Mouse (Mus musculus) forebrain, embryonic 14.5 days (tissue): ENCODE measurements around the gene Kcnj14. TPM values are rescaled to one million over a fixed set of nuclear protein-coding genes. Genes with fewer than 3 reads are reported as not detected.

Experiments
- ATAC-seq: fragments of 200-750 bp; cut with Nextera tagmentation; 2 replicates; pipeline ENCODE4 v1.8.0; 2017; ENCODE audit warnings: mild to moderate bottlenecking, moderate library complexity
- DNase-seq: peaks from one replicate; pipeline ENCODE4 v3.0.0-alpha.2; 2015; ENCODE audit warnings: low spot score
- H3K27ac ChIP-seq: fragments of 300-500 bp; sonication (generic); 2 replicates; pipeline ENCODE4 v1.5.1; 2014; ENCODE audit warnings: low read depth, mild to moderate bottlenecking, control low read depth, low read length, moderate library complexity
- H3K27me3 ChIP-seq: fragments of 300-500 bp; sonication (generic); replicated peaks from 2 replicates; pipeline ENCODE4 v1.6.1; 2014; ENCODE audit warnings: low read length, control low read depth, mixed read lengths; ENCODE audit not compliant: control insufficient read depth, insufficient read depth
- H3K36me3 ChIP-seq: fragments of 300-500 bp; sonication (generic); 2 replicates; pipeline ENCODE4 v1.6.1; 2014; ENCODE audit warnings: low read length, control low read depth; ENCODE audit not compliant: control insufficient read depth, insufficient read depth
- H3K4me1 ChIP-seq: fragments of 300-500 bp; sonication (generic); 2 replicates; pipeline ENCODE4 v1.6.1; 2014; ENCODE audit warnings: antibody characterized with exemption, low read length, control low read depth; ENCODE audit not compliant: control insufficient read depth, insufficient read depth
- H3K4me2 ChIP-seq: fragments of 300-500 bp; sonication (generic); 2 replicates; pipeline ENCODE4 v1.6.1; 2014; ENCODE audit warnings: mild to moderate bottlenecking, control low read depth, low read length
- H3K4me3 ChIP-seq: fragments of 300-500 bp; sonication (generic); 2 replicates; pipeline ENCODE4 v1.5.1; 2014; ENCODE audit warnings: low read depth, low read length, control low read depth
- H3K9ac ChIP-seq: fragments of 300-500 bp; sonication (generic); 2 replicates; pipeline ENCODE4 v1.6.1; 2014; ENCODE audit warnings: mild to moderate bottlenecking, low read length, control low read depth, moderate library complexity
- H3K9me3 ChIP-seq: fragments of 300-500 bp; sonication (generic); replicated peaks from 2 replicates; pipeline ENCODE4 v1.6.1; 2016; ENCODE audit warnings: low read length, control low read depth, mixed read lengths; ENCODE audit not compliant: control insufficient read depth
- WGBS: fragments of 180-500 bp; shearing (Covaris S2); extraction: QIAGEN DNeasy Blood & Tissue Kit; methylation state at CpG from one replicate; pipeline ENCODE4 v1.1.7; 2014; 5-methylcytosine and 5-hydroxymethylcytosine counted together
- polyA plus RNA-seq: library from polyadenylated mRNA; unstranded; fragments of >200 nt; fragmentation: Nextera tagmentation; extraction: Ambion mirVana; gene quantifications from 2 replicates; pipeline ENCODE4 v1.2.1, GENCODE M21; 2014

Gene Kcnj14
- polyA plus RNA-seq, 1 experiment from 2014 or later, result 0.41 TPM

- peaks cover 13% of the 10 kb centered on the region for H3K4me1 ChIP-seq
- 1% methylated on average over 116 of the region's 117 CpGs for WGBS
- H3K4me2 ChIP-seq, result peak overlapping the region; percentile 75
- peak overlapping the region; percentile 62 for H3K4me3 ChIP-seq
- H3K36me3 ChIP-seq, result no peaks in the 10 kb centered on the region
- DNase-seq (peak; percentile 95), ATAC-seq (peak; percentile 68)
- H3K27me3 ChIP-seq, result peaks cover 25% of the 10 kb centered on the region; the same call in 1 of the 2 replicates
- no peaks in the 10 kb centered on the region for H3K9me3 ChIP-seq
- H3K27ac ChIP-seq, result peak overlapping the region; percentile 63
- H3K9ac ChIP-seq, result peak overlapping the region; percentile 86
Observed at GRCm38 (mm10) chr7:45865925-45866910, 41.6 kb upstream of the Kcnj14 start.

GRCm38 (mm10) chr7:45864435-45864834 is 39.9 kb upstream of the Kcnj14 start:
- DNase-seq (no peak), ATAC-seq (no peak)
- WGBS, result 60% methylated on average over 3 of the region's 3 CpGs
- Histone ChIP-seq H3K27me3 (0 out of 2 replicates have a peak, but pooled peaks cover 10% of the 10 kb centered on the region), H3K9ac (no peak overlapping the region), H3K36me3 (no peaks in the 10 kb centered on the region), H3K4me1 (peaks cover 13% of the 10 kb centered on the region), H3K9me3 (no peaks in the 10 kb centered on the region), H3K4me3 (no peak overlapping the region), H3K4me2 (no peak overlapping the region), H3K27ac (no peak overlapping the region)

GRCm38 (mm10) chr7:45862804-45863203 is 38.2 kb upstream of the Kcnj14 start:
- no peak overlapping the region for H3K4me3 ChIP-seq
- ATAC-seq, result no peak
- no peak for DNase-seq
- H3K4me2 ChIP-seq, result no peak overlapping the region
- no peak overlapping the region for H3K9ac ChIP-seq
- no peaks in the 10 kb centered on the region for H3K36me3 ChIP-seq
- WGBS, result 87% methylated on average over 7 of the region's 7 CpGs
- no peak overlapping the region for H3K27ac ChIP-seq
- H3K9me3 ChIP-seq, result no peaks in the 10 kb centered on the region
- peaks cover 5% of the 10 kb centered on the region; the same call in 1 of the 2 replicates for H3K27me3 ChIP-seq
- H3K4me1 ChIP-seq, result peaks cover 8% of the 10 kb centered on the region

GRCm38 (mm10) chr7:45859008-45859407 is 34.4 kb upstream of the Kcnj14 start:
- WGBS, result 67% methylated on average over 4 of the region's 4 CpGs

GRCm38 (mm10) chr7:45856950-45857901 is 32.6 kb upstream of the Kcnj14 start:
- H3K9ac ChIP-seq, result peak overlapping the region; percentile 47; the same call in 1 of the 2 replicates
- 5% methylated on average over 30 of the region's 30 CpGs for WGBS
- H3K9me3 ChIP-seq, result no peaks in the 10 kb centered on the region
- H3K4me1 ChIP-seq, result peaks cover 10% of the 10 kb centered on the region
- peak overlapping the region; percentile 28 for H3K4me3 ChIP-seq
- ATAC-seq, result peak; percentile 47; the same call in 1 of the 2 replicates
- H3K27me3 ChIP-seq, result peaks cover 13% of the 10 kb centered on the region; the same call in 1 of the 2 replicates
- peak; percentile 23 for DNase-seq
- H3K36me3 ChIP-seq, result no peaks in the 10 kb centered on the region
- H3K27ac ChIP-seq, result no peak overlapping the region
- peak overlapping the region; percentile 47 for H3K4me2 ChIP-seq

More at GRCm38 (mm10) chr7:45859008-45859407, 34.4 kb upstream of the Kcnj14 start:
- DNase-seq, result no peak
- Histone ChIP-seq H3K27me3 (peaks cover 13% of the 10 kb centered on the region; the same call in 1 of the 2 replicates), H3K36me3 (no peaks in the 10 kb centered on the region), H3K9ac (no peak overlapping the region), H3K4me3 (no peak overlapping the region), H3K9me3 (no peaks in the 10 kb centered on the region), H3K4me1 (peaks cover 10% of the 10 kb centered on the region), H3K27ac (no peak overlapping the region), H3K4me2 (no peak overlapping the region)
- no peak for ATAC-seq

- Histone ChIP-seq H3K9me3 (no peaks in the 10 kb centered on the region), H3K27me3 (peaks cover 11% of the 10 kb centered on the region; the same call in 1 of the 2 replicates), H3K36me3 (no peaks in the 10 kb centered on the region), H3K9ac (no peak overlapping the region), H3K4me3 (no peak overlapping the region), H3K27ac (no peak overlapping the region), H3K4me2 (no peak overlapping the region), H3K4me1 (peaks cover 10% of the 10 kb centered on the region)
- 83% methylated on average over 12 of the region's 12 CpGs for WGBS
- no peak for ATAC-seq
- DNase-seq, result no peak
Observed at GRCm38 (mm10) chr7:45853089-45853488, 28.5 kb upstream of the Kcnj14 start.

- H3K36me3 ChIP-seq, result no peaks in the 10 kb centered on the region
- no peak for DNase-seq
- 76% methylated on average over 3 of the region's 3 CpGs for WGBS
- no peak overlapping the region for H3K4me2 ChIP-seq
- H3K4me1 ChIP-seq, result no peaks in the 10 kb centered on the region
- H3K9me3 ChIP-seq, result no peaks in the 10 kb centered on the region
- no peaks in the 10 kb centered on the region for H3K27me3 ChIP-seq
- no peak overlapping the region for H3K4me3 ChIP-seq
- H3K9ac ChIP-seq, result no peak overlapping the region
- H3K27ac ChIP-seq, result no peak overlapping the region
- ATAC-seq, result no peak
Observed at GRCm38 (mm10) chr7:45850661-45851060, 26.1 kb upstream of the Kcnj14 start.

- 3% methylated on average over 6 of the region's 6 CpGs for WGBS
Observed at GRCm38 (mm10) chr7:45848447-45849027, 24.0 kb upstream of the Kcnj14 start.

More at GRCm38 (mm10) chr7:45848447-45849027, 24.0 kb upstream of the Kcnj14 start:
- Histone ChIP-seq H3K4me3 (no peak overlapping the region), H3K9ac (peak overlapping the region; percentile 14; the same call in 1 of the 2 replicates), H3K36me3 (no peaks in the 10 kb centered on the region), H3K9me3 (no peaks in the 10 kb centered on the region), H3K27ac (no peak overlapping the region), H3K27me3 (no peaks in the 10 kb centered on the region), H3K4me1 (no peaks in the 10 kb centered on the region), H3K4me2 (no peak overlapping the region)
- ATAC-seq (no peak), DNase-seq (no peak)
